Mouse (Mus musculus) layer of hippocampus, postnatal 10 days (tissue): ENCODE measurements around the gene Gm16506. TPM values are rescaled to one million over a fixed set of nuclear protein-coding genes. Genes with fewer than 3 reads are reported as not detected.
"Not testable (repeated sequence)": the region's sequence is repeated elsewhere in the genome, so short reads cannot be mapped to it uniquely, and the experiment has no call there.

Experiments used
- DNase-seq, 2 experiments: peaks; one replicate each; pipeline ENCODE4 v3.0.0; 2021; ENCODE audit warnings: low spot score in 2 of 2
- long read RNA-seq: library from polyadenylated mRNA; stranded (forward); transcript quantifications from one replicate; pipeline ENCODE4 v2.0.0, GENCODE M21; 2023
- total RNA-seq, 2 experiments: library from RNA; stranded (reverse); gene quantifications; 2 replicates each; pipeline ENCODE4 v1.2.3; 2021

The Gm16506 gene
- not detected for total RNA-seq
- long read RNA-seq: 0 reads

- not testable (repeated sequence) for DNase-seq
Measured at GRCm38 (mm10) chr14:43727385-43727784, at the start of gene Gm16506. TSS of gene Gm16506 (minus strand) at chr14:43727485.

GRCm38 (mm10) chr14:43747566-43747965 lies 20.3 kb upstream of the Gm16506 start, which contains the start of gene Gm6526:
TSS of gene Gm6526 (plus strand) at chr14:43747866.
- not testable (repeated sequence) for DNase-seq

GRCm38 (mm10) chr14:43697621-43698020 lies 29.7 kb downstream of the Gm16506 start, which contains the start of gene Gm7324:
TSS of gene Gm7324 (plus strand) at chr14:43697828.
- not testable (repeated sequence) for DNase-seq

- DNase-seq: not testable (repeated sequence)
Measured at GRCm38 (mm10) chr14:43677099-43677498, 50.2 kb downstream of the Gm16506 start, which contains the start of gene Gm8165. TSS of gene Gm8165 (minus strand) at chr14:43677199.

Other genes starting within 250 kb of the Gm16506 start
- gene Gm5799, start 183.9 kb downstream of the Gm16506 start, total RNA-seq: not detected
- not detected for gene Gm17654, start 148.3 kb downstream of the Gm16506 start, total RNA-seq
- gene Gm10375, start 119.5 kb downstream of the Gm16506 start, total RNA-seq: not detected
- gene Gm8165, start 50.3 kb downstream of the Gm16506 start, total RNA-seq: not detected
- gene Gm7324, start 29.7 kb downstream of the Gm16506 start, total RNA-seq: 1 to 10 TPM; 1.6 to 2.2 TPM
- not detected for gene Gm6526, start 20.4 kb upstream of the Gm16506 start, total RNA-seq
- gene Gm8180, start 57.3 kb upstream of the Gm16506 start, total RNA-seq: not detected
- not detected for gene Ear1, start 148.0 kb upstream of the Gm16506 start, total RNA-seq
- not detected for gene Ear10, start 196.1 kb upstream of the Gm16506 start, total RNA-seq
- under 1 TPM; 0.18 to 0.48 TPM for gene Gm8113, start 197.9 kb upstream of the Gm16506 start, total RNA-seq
- gene Ang5, start 229.6 kb upstream of the Gm16506 start, total RNA-seq: not detected